Mouse (Mus musculus) lung, embryonic 14.5 days (tissue): ENCODE results near the gene Zswim3. TPM values are rescaled to one million over a fixed set of nuclear protein-coding genes. Genes with fewer than 3 reads are reported as not detected.
"Not testable (repeated sequence)": the region's sequence is repeated elsewhere in the genome, so short reads cannot be mapped to it uniquely, and the experiment has no call there.

Experiments
- ATAC-seq: fragments of 200-750 bp; cut with Nextera tagmentation; 2 replicates; pipeline ENCODE4 v1.8.0; 2017; ENCODE audit warnings: mild to moderate bottlenecking, moderate TSS enrichment, moderate library complexity; ENCODE audit not compliant: insufficient read depth
- DNase-seq: peaks from one replicate; pipeline ENCODE4 v3.0.0-alpha.2; 2015
- H3K27ac ChIP-seq: fragments of 300-500 bp; sonication (generic); 2 replicates; pipeline ENCODE4 v1.5.1; 2014; ENCODE audit warnings: low read depth, mild to moderate bottlenecking, moderate library complexity
- H3K27me3 ChIP-seq: fragments of 300-500 bp; sonication (generic); 2 replicates; pipeline ENCODE4 v1.6.1; 2014; ENCODE audit warnings: low read length, control low read depth; ENCODE audit not compliant: insufficient read depth
- H3K36me3 ChIP-seq: fragments of 300-500 bp; sonication (generic); 2 replicates; pipeline ENCODE4 v1.6.1; 2014; ENCODE audit warnings: control low read depth; ENCODE audit not compliant: insufficient read depth
- H3K4me1 ChIP-seq: fragments of 300-500 bp; sonication (generic); 2 replicates; pipeline ENCODE4 v1.6.1; 2014; ENCODE audit warnings: antibody characterized with exemption, control low read depth; ENCODE audit not compliant: insufficient read depth
- H3K4me2 ChIP-seq: fragments of 300-500 bp; sonication (generic); 2 replicates; pipeline ENCODE4 v1.6.1; 2014; ENCODE audit warnings: mild to moderate bottlenecking
- H3K4me3 ChIP-seq: fragments of 300-500 bp; sonication (generic); 2 replicates; pipeline ENCODE4 v1.5.1; 2014; ENCODE audit warnings: low read depth, low read length
- H3K9ac ChIP-seq: fragments of 300-500 bp; sonication (generic); 2 replicates; pipeline ENCODE4 v1.6.1; 2014
- H3K9me3 ChIP-seq: fragments of 300-500 bp; sonication (generic); 2 replicates; pipeline ENCODE4 v1.6.1; 2016; ENCODE audit warnings: low read depth, low read length, control low read depth
- CTCF ChIP-seq: IDR thresholded peaks from 2 replicates; pipeline ENCODE4 v1.5.1; 2016; ENCODE audit warnings: antibody characterized with exemption, low read depth
- WGBS: fragments of 180-500 bp; shearing (Covaris S2); extraction: QIAGEN DNeasy Blood & Tissue Kit; methylation state at CpG from one replicate; pipeline ENCODE4 v1.1.7; 2014; 5-methylcytosine and 5-hydroxymethylcytosine counted together
- polyA plus RNA-seq: library from polyadenylated mRNA; unstranded; fragments of >200 nt; fragmentation: Nextera tagmentation; extraction: Ambion mirVana; gene quantifications from 2 replicates; pipeline ENCODE4 v1.2.1, GENCODE M21; 2014

Zswim3 gene
- polyA plus RNA-seq, 1 experiment from 2014 or later: 7.0 TPM

DNA sequence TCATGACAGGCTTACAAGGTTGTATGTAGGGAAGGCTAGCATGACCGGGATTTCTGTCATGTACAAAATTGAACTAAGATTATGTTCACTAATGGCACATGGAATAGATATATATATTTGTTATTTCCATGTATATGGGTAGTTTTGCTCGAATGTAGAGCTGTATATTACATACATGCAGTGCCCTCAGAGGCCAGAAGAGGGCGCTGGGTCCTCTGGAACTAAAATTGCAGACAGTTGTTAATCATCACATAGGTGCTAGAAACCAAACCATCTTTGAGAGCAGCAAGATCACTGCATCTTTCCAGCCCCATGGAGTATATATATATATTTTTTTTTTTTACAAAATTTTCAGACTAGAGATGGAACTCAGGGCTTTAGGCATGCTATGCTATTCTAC, 40.9 kb downstream of the Zswim3 start:
- peak; percentile 54 for TF ChIP-seq CTCF
- no peak overlapping the region for H3K27ac ChIP-seq

DNA sequence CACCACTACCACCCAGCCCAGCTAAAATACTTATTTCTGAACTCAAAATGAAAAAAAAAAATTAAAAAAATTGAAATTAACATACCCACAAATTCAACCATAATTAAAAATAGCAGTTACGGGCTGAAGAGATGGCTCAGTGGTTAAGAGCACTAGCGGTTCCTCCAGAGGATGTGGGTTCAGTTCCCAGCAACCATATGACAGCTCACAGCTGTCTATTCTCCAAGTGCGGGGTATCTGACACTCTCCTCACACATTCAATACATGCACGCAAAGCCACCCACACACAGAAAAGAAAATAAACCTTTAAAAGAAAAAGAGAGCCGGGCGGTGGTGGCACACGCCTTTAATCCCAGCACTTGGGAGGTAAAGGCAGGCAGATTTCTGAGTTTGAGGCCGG, 45.2 kb downstream of the Zswim3 start:
- H3K27ac ChIP-seq: no peak overlapping the region
- H3K9me3 ChIP-seq: no peaks in the 10 kb centered on the region; the same call in 1 of the 2 replicates
- 0 out of 2 replicates have a peak, but pooled peaks cover 4% of the 10 kb centered on the region for H3K4me1 ChIP-seq
- H3K4me2 ChIP-seq: no peak overlapping the region
- no peaks in the 10 kb centered on the region for H3K27me3 ChIP-seq
- ATAC-seq: no peak
- no peak overlapping the region for H3K9ac ChIP-seq
- H3K36me3 ChIP-seq: peaks cover 36% of the 10 kb centered on the region
- H3K4me3 ChIP-seq: no peak overlapping the region
- DNase-seq: no peak
- 62% methylated on average over 8 of the region's 8 CpGs for WGBS
- no peak for TF ChIP-seq CTCF

More for the DNA sequence above, 40.9 kb downstream of the Zswim3 start:
- no peak overlapping the region for H3K4me3 ChIP-seq
- DNase-seq (peak; percentile 48), ATAC-seq (no peak)
- no peaks in the 10 kb centered on the region; the same call in 1 of the 2 replicates for H3K9me3 ChIP-seq
- WGBS: 57% methylated on average over 3 of the region's 3 CpGs
- H3K36me3 ChIP-seq: peaks cover 40% of the 10 kb centered on the region
- no peaks in the 10 kb centered on the region for H3K4me1 ChIP-seq
- H3K4me2 ChIP-seq: no peak overlapping the region
- H3K27me3 ChIP-seq: no peaks in the 10 kb centered on the region
- H3K9ac ChIP-seq: no peak overlapping the region

DNA sequence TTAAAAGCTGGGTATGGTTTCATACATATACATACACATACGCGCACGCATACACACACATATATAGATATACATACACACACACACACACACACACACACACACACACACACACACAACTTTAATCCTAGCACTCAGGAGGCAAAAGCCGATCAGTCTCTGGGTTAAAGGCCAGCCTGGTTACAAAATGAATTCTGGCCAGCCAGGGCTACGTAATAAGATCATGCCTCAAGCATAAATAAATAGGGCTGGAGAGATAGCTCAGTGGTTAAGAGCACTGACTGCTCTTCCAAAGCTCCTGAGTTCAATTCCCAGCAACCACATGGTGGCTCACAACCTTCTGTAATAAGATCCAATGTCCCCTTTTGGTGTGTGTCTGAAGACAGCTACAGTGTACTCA, 50.7 kb downstream of the Zswim3 start:
- not testable (repeated sequence) for ATAC-seq, H3K9me3 ChIP-seq, H3K27ac ChIP-seq, H3K27me3 ChIP-seq, H3K9ac ChIP-seq, DNase-seq
- Histone ChIP-seq H3K4me2 (peak overlapping the region; percentile 98), H3K4me3 (0 out of 2 replicates have a peak overlapping the region, but pooled peaks have one; percentile 63), H3K4me1 (peaks cover 12% of the 10 kb centered on the region; the same call in 1 of the 2 replicates), H3K36me3 (peaks cover 23% of the 10 kb centered on the region)
- WGBS: 72% methylated on average over 5 of the region's 5 CpGs

DNA sequence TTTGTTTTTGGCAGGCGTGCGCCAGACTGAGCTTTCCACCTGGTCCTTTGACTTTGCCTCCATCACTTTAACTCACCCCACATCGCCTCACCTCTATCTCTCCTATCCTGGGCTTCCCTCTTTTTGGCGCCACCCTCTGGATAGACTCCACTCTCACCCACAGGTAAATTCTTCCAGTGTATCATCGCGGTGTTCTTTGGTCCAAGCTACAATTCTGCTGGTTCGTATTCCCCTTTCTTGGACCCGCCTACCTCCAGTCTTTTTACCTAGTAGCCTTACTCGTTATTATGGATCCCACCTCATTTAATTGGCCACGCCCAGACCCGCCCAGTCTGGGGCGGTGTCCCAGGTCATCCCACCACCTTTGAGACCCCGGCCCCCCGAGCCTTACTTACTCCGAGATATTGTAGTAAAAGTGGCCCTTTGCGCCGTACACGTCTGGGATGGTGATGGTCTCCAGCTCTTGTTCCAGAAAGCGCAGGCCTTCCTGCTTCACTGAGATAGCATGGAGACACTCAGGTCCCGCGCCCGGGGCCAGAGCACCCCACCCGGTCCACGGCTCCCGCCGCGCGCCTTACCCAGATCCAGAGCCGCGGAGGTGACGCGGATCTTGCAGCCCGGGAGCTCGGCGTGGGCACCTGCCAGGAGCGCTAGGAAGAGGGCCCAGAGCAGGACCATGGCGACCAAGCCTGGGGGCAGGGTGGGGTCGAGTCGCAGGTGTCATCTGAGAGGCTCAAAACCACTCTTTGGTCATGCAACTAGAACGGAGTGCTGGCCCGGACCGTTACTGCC, 51.6 kb downstream of the Zswim3 start:
- Histone ChIP-seq H3K9me3 (no peaks in the 10 kb centered on the region), H3K4me1 (peaks cover 19% of the 10 kb centered on the region), H3K27ac (no peak overlapping the region), H3K27me3 (peaks cover 6% of the 10 kb centered on the region; the same call in 1 of the 2 replicates), H3K36me3 (peaks cover 21% of the 10 kb centered on the region), H3K4me3 (peak overlapping the region; percentile 63), H3K9ac (peak overlapping the region; percentile 57), H3K4me2 (peak overlapping the region; percentile 98)
- peak; percentile 32 for TF ChIP-seq CTCF
- DNase-seq (no peak), ATAC-seq (peak; percentile 15; the same call in 1 of the 2 replicates)
- under 1% methylated on average over 42 of the region's 42 CpGs for WGBS

DNA sequence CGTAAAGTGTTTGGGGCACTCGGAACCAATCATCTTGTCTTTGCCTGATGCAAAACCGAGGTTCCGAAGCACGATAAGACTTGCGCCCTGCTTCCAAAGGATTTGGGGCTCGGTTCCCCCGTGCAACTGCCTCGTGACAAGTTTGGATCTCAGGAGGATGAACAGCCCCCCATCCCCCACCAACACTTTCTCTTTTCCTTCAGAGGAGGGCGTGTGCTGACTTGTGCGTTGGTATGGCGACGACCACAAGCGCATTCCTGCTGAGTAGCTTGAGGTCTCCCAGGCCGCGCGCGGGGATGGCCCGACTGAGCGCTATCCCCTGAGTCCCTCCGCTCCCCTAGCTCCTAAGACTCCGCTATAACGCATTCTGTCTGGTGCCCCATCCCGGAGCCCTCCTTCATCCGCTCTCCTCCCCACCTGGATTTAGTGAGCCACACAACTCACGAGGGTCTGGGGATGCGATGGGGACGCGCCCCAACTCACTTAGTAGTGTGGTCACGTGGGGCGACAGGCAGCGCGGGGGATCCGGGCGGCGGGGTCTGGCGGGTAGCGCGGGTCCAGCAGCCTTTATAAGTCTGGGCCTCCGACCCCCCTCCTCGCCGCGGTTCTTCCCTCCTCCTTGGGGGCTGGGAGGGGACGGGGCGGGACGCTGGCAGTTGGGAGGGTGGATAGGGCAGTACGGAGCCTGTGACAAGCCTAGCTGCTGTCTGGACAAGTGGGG, 52.4 kb downstream of the Zswim3 start, which contains the start of gene Pltp:
Pltp (minus strand) TSS at position 611 of the 721 bp plus-strand sequence.
- Histone ChIP-seq H3K4me1 (peaks cover 25% of the 10 kb centered on the region), H3K27me3 (peaks cover 6% of the 10 kb centered on the region; the same call in 1 of the 2 replicates), H3K4me3 (peak within 1 kb of the TSS; percentile 63), H3K9ac (peak within 1 kb of the TSS; percentile 57), H3K4me2 (peak within 1 kb of the TSS; percentile 98), H3K27ac (peak within 1 kb of the TSS; percentile 71), H3K36me3 (peaks cover 14% of the 10 kb centered on the region), H3K9me3 (no peaks in the 10 kb centered on the region)
- DNase-seq (peak; percentile 84), ATAC-seq (peak; percentile 77)
- no peak for TF ChIP-seq CTCF
- under 1% methylated on average over 40 of the region's 47 CpGs for WGBS

DNA sequence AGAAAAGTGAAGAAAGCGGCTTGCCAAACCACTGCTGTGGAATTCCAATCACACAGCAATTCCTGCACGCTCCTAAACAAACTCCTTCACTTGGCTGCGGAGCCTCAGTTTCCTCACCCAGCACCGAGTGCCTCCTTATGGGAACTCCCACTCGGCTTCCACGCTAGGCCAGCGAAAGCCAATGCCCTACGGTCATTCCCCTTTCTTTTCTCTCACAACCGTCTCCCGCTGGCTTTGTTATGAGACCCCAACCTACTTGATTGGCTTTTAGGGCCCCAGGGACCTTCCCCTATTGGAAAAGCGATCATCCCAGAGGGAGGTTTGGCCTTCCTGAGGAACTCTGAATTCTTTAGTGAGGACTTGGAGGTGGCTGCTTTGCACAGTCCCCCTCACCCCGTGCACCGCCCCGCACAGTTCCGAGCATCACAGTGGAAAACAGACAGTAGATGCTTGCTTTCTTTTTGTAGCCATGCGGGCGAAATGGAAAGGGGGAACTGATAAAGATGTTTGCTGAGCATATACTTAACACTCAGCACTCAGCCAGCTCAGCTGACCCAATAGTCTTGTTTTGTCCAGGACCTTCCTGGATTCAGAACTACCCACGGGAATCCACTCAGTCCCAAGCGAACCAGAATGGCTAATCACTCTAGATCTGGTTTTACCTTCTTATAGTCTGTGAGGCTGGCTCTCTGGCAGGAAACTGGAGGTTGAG, 53.1 kb downstream of the Zswim3 start:
- H3K9me3 ChIP-seq: no peaks in the 10 kb centered on the region
- H3K27me3 ChIP-seq: peaks cover 6% of the 10 kb centered on the region; the same call in 1 of the 2 replicates
- ATAC-seq (no peak), DNase-seq (no peak)
- peak overlapping the region; percentile 98 for H3K4me2 ChIP-seq
- TF ChIP-seq CTCF: no peak
- H3K9ac ChIP-seq: peak overlapping the region; percentile 57
- WGBS: 8% methylated on average over 19 of the region's 19 CpGs
- peak overlapping the region; percentile 71 for H3K27ac ChIP-seq
- peaks cover 32% of the 10 kb centered on the region for H3K4me1 ChIP-seq
- H3K36me3 ChIP-seq: peaks cover 7% of the 10 kb centered on the region; the same call in 1 of the 2 replicates
- H3K4me3 ChIP-seq: peak overlapping the region; percentile 63
